ENCODE assay signal across 10 mouse cellular contexts in genomic region chr8:94392147-94392546, GRCm38 (mm10). TPM values are rescaled to one million over a fixed set of nuclear protein-coding genes. Genes with fewer than 3 reads are reported as not detected.
DNase-seq lines count a peak whose midpoint lies in the region; ATAC-seq and TF ChIP-seq lines count a peak whose summit lies in the region.
"Had no signal": no experiment of that assay in that cellular context is flagged by ENCODE, and none has a peak within 500 bp of the region (broad histone marks: within the 10 kb centered on the region; RNA-seq: fewer than 3 reads in every experiment).

No protein-coding gene starts in this region.

- WGBS in kidney, embryonic 16.5 days: 89% methylated on average over 12 of the region's 12 CpGs
- 84% methylated on average over 12 of the region's 12 CpGs for WGBS in heart, postnatal 0 days
- 82% methylated on average over 12 of the region's 12 CpGs for WGBS in midbrain, embryonic 15.5 days

- in situ Hi-C loops in ES-E14 (cut with MboI; ENCODE audit: low sequenced_read_pairs in 2 of 2, unreplicated experiment in 2 of 2): no loop called here

- peaks cover 56% of the 10 kb centered on the region for H3K36me3 ChIP-seq in kidney, embryonic 16.5 days (ENCODE audit: insufficient read depth, low read length)
- H3K36me3 ChIP-seq in ES-E14 (ENCODE audit: control insufficient read depth, insufficient read depth, low read length, poor library complexity, severe bottlenecking): peaks cover 39% of the 10 kb centered on the region
- H3K36me3 ChIP-seq in heart, postnatal 0 days (replicated peaks; ENCODE audit: control insufficient read depth, insufficient read depth, low read length): peaks cover 70% of the 10 kb centered on the region
- H3K36me3 ChIP-seq in midbrain, embryonic 15.5 days (replicated peaks): peaks cover 50% of the 10 kb centered on the region

- H3K27me3 ChIP-seq in kidney, embryonic 16.5 days (ENCODE audit: insufficient read depth, low read length): no peaks in the 10 kb centered on the region
- H3K27me3 ChIP-seq in heart, postnatal 0 days (ENCODE audit: control insufficient read depth, insufficient read depth, low read length): no peaks in the 10 kb centered on the region
- no peaks in the 10 kb centered on the region for H3K27me3 ChIP-seq in midbrain, embryonic 15.5 days (replicated peaks)
- H3K27me3 ChIP-seq: embryonic facial prominence, embryonic 13.5 days; megakaryocyte, embryonic 14.5 days had no signal

- ATAC-seq in kidney, embryonic 16.5 days (ENCODE audit: low FRiP score, low TSS enrichment): no peak
- ATAC-seq in heart, postnatal 0 days (ENCODE audit: insufficient read depth, low read depth): no peak
- ATAC-seq in midbrain, embryonic 15.5 days (replicated peaks): no peak

- no peak for TF ChIP-seq EP300 in heart, postnatal 0 days (IDR thresholded peaks at IDR 0.05; ENCODE audit: low read depth)

- H3K4me1 ChIP-seq in kidney, embryonic 16.5 days (ENCODE audit: insufficient read depth, low read length): peaks cover 8% of the 10 kb centered on the region; the same call in 1 of the 2 replicates
- peaks cover 0 to 7% of the 10 kb centered on the region in 2 experiments; a peak in 1 of 4 replicates for H3K4me1 ChIP-seq in ES-E14 (ENCODE audit: control insufficient read depth in 2 of 2, insufficient read depth in 2 of 2, low read length in 2 of 2, poor library complexity in 1 of 2)
- H3K4me1 ChIP-seq in heart, postnatal 0 days (ENCODE audit: control insufficient read depth, insufficient read depth): no peaks in the 10 kb centered on the region
- H3K4me1 ChIP-seq in midbrain, embryonic 15.5 days: peaks cover 16% of the 10 kb centered on the region

- no peaks in the 10 kb centered on the region for H3K9me3 ChIP-seq in kidney, embryonic 16.5 days (ENCODE audit: low read length)
- no peaks in the 10 kb centered on the region for H3K9me3 ChIP-seq in ES-E14 (ENCODE audit: control insufficient read depth, insufficient read depth, low read depth, low read length)
- no peaks in the 10 kb centered on the region for H3K9me3 ChIP-seq in heart, postnatal 0 days (replicated peaks; ENCODE audit: control insufficient read depth, low read length)
- H3K9me3 ChIP-seq in midbrain, embryonic 15.5 days: no peaks in the 10 kb centered on the region
- H3K9me3 ChIP-seq: embryonic facial prominence, embryonic 13.5 days; megakaryocyte, embryonic 14.5 days had no signal

- H3K4me3 ChIP-seq in kidney, embryonic 16.5 days (ENCODE audit: low read length): no peak overlapping the region
- H3K4me3 ChIP-seq in ES-E14 (ENCODE audit: insufficient read depth in 1 of 2, low read depth in 1 of 2, low read length in 2 of 2, poor library complexity in 1 of 2, severe bottlenecking in 1 of 2): no peak overlapping the region
- H3K4me3 ChIP-seq in heart, postnatal 0 days (ENCODE audit: low read depth, low read length): no peak overlapping the region
- no peak overlapping the region for H3K4me3 ChIP-seq in midbrain, embryonic 15.5 days
- H3K4me3 ChIP-seq: embryonic facial prominence, embryonic 13.5 days; megakaryocyte, embryonic 14.5 days had no signal

- TF ChIP-seq CTCF in heart, postnatal 0 days (IDR thresholded peaks at IDR 0.05; ENCODE audit: low read depth): peak; percentile 28

- H3K9ac ChIP-seq in kidney, embryonic 16.5 days (replicated peaks; ENCODE audit: low read length): no peak overlapping the region
- no peak overlapping the region for H3K9ac ChIP-seq in ES-E14 (ENCODE audit: insufficient read depth, low read depth, low read length, poor library complexity, severe bottlenecking)
- no peak overlapping the region for H3K9ac ChIP-seq in heart, postnatal 0 days (replicated peaks; ENCODE audit: low read depth, low read length)
- H3K9ac ChIP-seq in midbrain, embryonic 15.5 days: no peak overlapping the region
- H3K9ac ChIP-seq: embryonic facial prominence, embryonic 13.5 days had no signal

- DNase-seq in kidney, adult 11 months: peak; percentile 68
- DNase-seq in 416B (ENCODE audit: low read depth) (peak; percentile 63), ES-E14 (ENCODE audit: low read depth, low spot score) (peak; percentile 70)
- DNase-seq in cerebellum, postnatal 36 days: peak; percentile 42
- DNase-seq in heart, postnatal 0 days (ENCODE audit: low spot score): no peak
- peak; percentile 73 for DNase-seq in lung, postnatal 10 days

- no peak overlapping the region for H3K4me2 ChIP-seq in kidney, embryonic 16.5 days (replicated peaks; ENCODE audit: low read depth, low read length)
- no peak overlapping the region for H3K4me2 ChIP-seq in heart, postnatal 0 days (ENCODE audit: low read depth, low read length)
- no peak overlapping the region for H3K4me2 ChIP-seq in midbrain, embryonic 15.5 days
- H3K4me2 ChIP-seq: embryonic facial prominence, embryonic 13.5 days had no signal

- H3K27ac ChIP-seq in kidney, embryonic 16.5 days (ENCODE audit: low read length): no peak overlapping the region
- H3K27ac ChIP-seq in ES-E14 (ENCODE audit: insufficient read depth, low read depth, low read length, poor library complexity, severe bottlenecking): no peak overlapping the region
- H3K27ac ChIP-seq in heart, postnatal 0 days (ENCODE audit: low read depth): peak overlapping the region; percentile 53; the same call in 1 of the 2 replicates
- no peak overlapping the region for H3K27ac ChIP-seq in midbrain, embryonic 15.5 days
- H3K27ac ChIP-seq: embryonic facial prominence, embryonic 13.5 days had no signal

TF ChIP-seq in ES-E14, 5 proteins besides CTCF, POLR2A, EP300 and RAD21:
- TF ChIP-seq CHD2 (IDR thresholded peaks at IDR 0.05; ENCODE audit: low read depth, low read length): 0 out of 2 replicates have a peak, but pooled peaks have one; percentile 50
- no peak for TF ChIP-seq MAFK (IDR thresholded peaks at IDR 0.05; ENCODE audit: insufficient read depth, low read depth, low read length)

RNA-seq across cellular contexts. Expression of gene Herpud1, which starts 5.9 kb away (rescaled TPM):
- polyA plus RNA-seq in kidney, embryonic 16.5 days (2015; fragmentation: Nextera tagmentation; extraction: Ambion mirVana): 82.9 and 87.9 TPM in 2 replicates
- 50.4 and 76.5 TPM in 2 replicates for total RNA-seq in ES-E14 (2012; rRNA removed)
- 177 and 179 TPM in 2 replicates for total RNA-seq in heart, postnatal 0 days (2014; rRNA removed; ENCODE audit: low replicate concordance)
- 131 and 159 TPM in 2 replicates for polyA plus RNA-seq in heart, postnatal 0 days (2015; fragmentation: Nextera tagmentation; extraction: Ambion mirVana)
- 69.3 and 76.4 TPM in 2 replicates for polyA plus RNA-seq in midbrain, embryonic 15.5 days (2015; fragmentation: Nextera tagmentation; extraction: Ambion mirVana)

RNA-seq across cellular contexts. Expression of gene Nlrc5, which starts 42.0 kb away (rescaled TPM):
- 0.15 TPM in 1 of 2 replicates, not detected in the other for polyA plus RNA-seq in kidney, embryonic 16.5 days (2015; fragmentation: Nextera tagmentation; extraction: Ambion mirVana)
- 0.76 and 1.8 TPM in 2 replicates for total RNA-seq in ES-E14 (2012; rRNA removed)
- 3.1 and 3.5 TPM in 2 replicates for total RNA-seq in heart, postnatal 0 days (2014; rRNA removed; ENCODE audit: low replicate concordance)
- polyA plus RNA-seq in heart, postnatal 0 days (2015; fragmentation: Nextera tagmentation; extraction: Ambion mirVana): 0.11 and 0.51 TPM in 2 replicates
- polyA plus RNA-seq in midbrain, embryonic 15.5 days (2015; fragmentation: Nextera tagmentation; extraction: Ambion mirVana): 0.45 and 0.52 TPM in 2 replicates
